Mouse (Mus musculus) forebrain, embryonic 15.5 days (tissue): ENCODE data around the gene Ccdc85b. TPM values are rescaled to one million over a fixed set of nuclear protein-coding genes. Genes with fewer than 3 reads are reported as not detected.
A peak's percentile ranks its signal among the peaks of the same experiment; 100 is the strongest.

Experiments used
- ATAC-seq: fragments of 200-750 bp; cut with Nextera tagmentation; replicated peaks from 2 replicates; pipeline ENCODE4 v1.8.0; 2017; ENCODE audit warnings: mild to moderate bottlenecking, moderate TSS enrichment, moderate library complexity
- H3K27ac ChIP-seq: fragments of 300-500 bp; sonication (generic); replicated peaks from 2 replicates; pipeline ENCODE4 v1.5.1; 2015; ENCODE audit warnings: mild to moderate bottlenecking, inconsistent platforms
- H3K27me3 ChIP-seq: fragments of 300-500 bp; sonication (generic); 2 replicates; pipeline ENCODE4 v1.6.1; 2015; ENCODE audit warnings: inconsistent platforms
- H3K36me3 ChIP-seq: fragments of 300-500 bp; sonication (generic); 2 replicates; pipeline ENCODE4 v1.6.1; 2015; ENCODE audit warnings: mild to moderate bottlenecking, inconsistent platforms
- H3K4me1 ChIP-seq: fragments of 300-500 bp; sonication (generic); 2 replicates; pipeline ENCODE4 v1.6.1; 2015; ENCODE audit warnings: inconsistent platforms
- H3K4me2 ChIP-seq: fragments of 300-500 bp; sonication (generic); replicated peaks from 2 replicates; pipeline ENCODE4 v1.6.1; 2015; ENCODE audit warnings: mild to moderate bottlenecking, inconsistent platforms
- H3K4me3 ChIP-seq: fragments of 300-500 bp; sonication (generic); 2 replicates; pipeline ENCODE4 v1.5.1; 2015; ENCODE audit warnings: mild to moderate bottlenecking, inconsistent platforms
- H3K9ac ChIP-seq: fragments of 300-500 bp; sonication (generic); replicated peaks from 2 replicates; pipeline ENCODE4 v1.6.1; 2015; ENCODE audit warnings: mild to moderate bottlenecking, inconsistent platforms
- H3K9me3 ChIP-seq: fragments of 300-500 bp; sonication (generic); 2 replicates; pipeline ENCODE4 v1.6.1; 2016; ENCODE audit warnings: inconsistent platforms
- WGBS: fragments of 180-500 bp; shearing (Covaris S2); methylation state at CpG from one replicate; pipeline ENCODE4 v1.1.7; 2015; ENCODE audit warnings: mixed read lengths; 5-methylcytosine and 5-hydroxymethylcytosine counted together
- polyA plus RNA-seq: library from polyadenylated mRNA; unstranded; fragments of >200 nt; fragmentation: Nextera tagmentation; extraction: Ambion mirVana; gene quantifications from 2 replicates; pipeline ENCODE4 v1.2.1, GENCODE M21; 2015

Gene Ccdc85b
- polyA plus RNA-seq, 1 experiment from 2014 or later: 10.7 TPM

GRCm38 (mm10) chr19:5447515-5448353, 10.0 kb downstream of the Ccdc85b start, which contains the start of gene Fosl1:
Gene Fosl1, plus strand, starts transcription at chr19:5447547.
- Histone ChIP-seq H3K9me3 (no peaks in the 10 kb centered on the region), H3K4me1 (peaks cover 18% of the 10 kb centered on the region), H3K9ac (peak within 1 kb of the TSS; percentile 38), H3K27me3 (peaks cover 54% of the 10 kb centered on the region), H3K36me3 (no peaks in the 10 kb centered on the region), H3K4me2 (peak within 1 kb of the TSS; percentile 96), H3K27ac (no peak within 1 kb of the TSS), H3K4me3 (peak within 1 kb of the TSS; percentile 52)
- WGBS: 2% methylated on average over 69 of the region's 70 CpGs
- peak; percentile 73 for ATAC-seq

GRCm38 (mm10) chr19:5445747-5446146, 11.9 kb downstream of the Ccdc85b start:
- Histone ChIP-seq H3K4me1 (peaks cover 18% of the 10 kb centered on the region), H3K4me3 (no peak overlapping the region), H3K27ac (no peak overlapping the region), H3K9me3 (no peaks in the 10 kb centered on the region), H3K36me3 (no peaks in the 10 kb centered on the region), H3K4me2 (no peak overlapping the region), H3K9ac (no peak overlapping the region), H3K27me3 (peaks cover 54% of the 10 kb centered on the region)
- 90% methylated on average over 5 of the region's 5 CpGs for WGBS
- no peak for ATAC-seq

GRCm38 (mm10) chr19:5444954-5445353, 12.7 kb downstream of the Ccdc85b start:
- H3K27me3 ChIP-seq: peaks cover 47% of the 10 kb centered on the region

GRCm38 (mm10) chr19:5444371-5444908, 13.3 kb downstream of the Ccdc85b start:
- H3K9ac ChIP-seq: no peak overlapping the region
- no peak overlapping the region for H3K4me3 ChIP-seq
- H3K4me1 ChIP-seq: peaks cover 18% of the 10 kb centered on the region
- no peak overlapping the region for H3K4me2 ChIP-seq
- H3K27ac ChIP-seq: no peak overlapping the region
- H3K27me3 ChIP-seq: peaks cover 42% of the 10 kb centered on the region
- 68% methylated on average over 9 of the region's 9 CpGs for WGBS
- no peak for ATAC-seq
- H3K36me3 ChIP-seq: no peaks in the 10 kb centered on the region
- H3K9me3 ChIP-seq: no peaks in the 10 kb centered on the region

More at GRCm38 (mm10) chr19:5444954-5445353, 12.7 kb downstream of the Ccdc85b start:
- peaks cover 18% of the 10 kb centered on the region for H3K4me1 ChIP-seq
- H3K9me3 ChIP-seq: no peaks in the 10 kb centered on the region
- ATAC-seq: no peak
- WGBS: 49% methylated on average over 7 of the region's 7 CpGs
- H3K4me2 ChIP-seq: no peak overlapping the region
- no peak overlapping the region for H3K27ac ChIP-seq
- H3K36me3 ChIP-seq: no peaks in the 10 kb centered on the region
- no peak overlapping the region for H3K4me3 ChIP-seq
- H3K9ac ChIP-seq: no peak overlapping the region

GRCm38 (mm10) chr19:5433951-5434350, 23.7 kb downstream of the Ccdc85b start:
- Histone ChIP-seq H3K4me2 (no peak overlapping the region), H3K4me3 (no peak overlapping the region), H3K9me3 (no peaks in the 10 kb centered on the region), H3K36me3 (no peaks in the 10 kb centered on the region), H3K27ac (no peak overlapping the region), H3K4me1 (peaks cover 5% of the 10 kb centered on the region), H3K9ac (no peak overlapping the region), H3K27me3 (0 out of 2 replicates have a peak, but pooled peaks cover 3% of the 10 kb centered on the region)
- 73% methylated on average over 7 of the region's 7 CpGs for WGBS
- ATAC-seq: no peak

- Histone ChIP-seq H3K4me1 (peaks cover 5% of the 10 kb centered on the region), H3K9me3 (no peaks in the 10 kb centered on the region), H3K4me2 (peak overlapping the region; percentile 40), H3K27ac (peak overlapping the region; percentile 6; the same call in 1 of the 2 replicates), H3K27me3 (0 out of 2 replicates have a peak, but pooled peaks cover 3% of the 10 kb centered on the region), H3K9ac (no peak overlapping the region), H3K36me3 (no peaks in the 10 kb centered on the region), H3K4me3 (peak overlapping the region; percentile 9; the same call in 1 of the 2 replicates)
- ATAC-seq: no peak
- WGBS: 14% methylated on average over 16 of the region's 16 CpGs
These were observed 24.5 kb downstream of the Ccdc85b start for GRCm38 (mm10) chr19:5432992-5433852.

GRCm38 (mm10) chr19:5431911-5432464, 25.7 kb downstream of the Ccdc85b start:
- Histone ChIP-seq H3K27me3 (0 out of 2 replicates have a peak, but pooled peaks cover 3% of the 10 kb centered on the region), H3K9ac (no peak overlapping the region), H3K9me3 (no peaks in the 10 kb centered on the region), H3K4me1 (peaks cover 9% of the 10 kb centered on the region), H3K4me3 (no peak overlapping the region), H3K36me3 (peaks cover 5% of the 10 kb centered on the region; the same call in 1 of the 2 replicates), H3K27ac (no peak overlapping the region), H3K4me2 (no peak overlapping the region)
- WGBS: 74% methylated on average over 4 of the region's 4 CpGs
- ATAC-seq: no peak

- H3K27ac ChIP-seq: no peak overlapping the region
- no peak overlapping the region for H3K9ac ChIP-seq
- no peaks in the 10 kb centered on the region for H3K9me3 ChIP-seq
- H3K4me2 ChIP-seq: no peak overlapping the region
- H3K4me1 ChIP-seq: peaks cover 24% of the 10 kb centered on the region
- no peak for ATAC-seq
- H3K4me3 ChIP-seq: no peak overlapping the region
- H3K36me3 ChIP-seq: peaks cover 6% of the 10 kb centered on the region
- H3K27me3 ChIP-seq: 0 out of 2 replicates have a peak, but pooled peaks cover 3% of the 10 kb centered on the region
- 56% methylated on average over 1 of the region's 1 CpGs for WGBS
These were observed 27.3 kb downstream of the Ccdc85b start for GRCm38 (mm10) chr19:5430408-5430807.

- Histone ChIP-seq H3K9ac (no peak overlapping the region), H3K36me3 (peaks cover 6% of the 10 kb centered on the region), H3K27ac (no peak overlapping the region; the same call in 1 of the 2 replicates), H3K4me3 (no peak overlapping the region), H3K27me3 (0 out of 2 replicates have a peak, but pooled peaks cover under 1% of the 10 kb centered on the region), H3K9me3 (no peaks in the 10 kb centered on the region), H3K4me1 (peaks cover 24% of the 10 kb centered on the region), H3K4me2 (no peak overlapping the region)
- no peak for ATAC-seq
- 64% methylated on average over 8 of the region's 8 CpGs for WGBS
These were observed 27.9 kb downstream of the Ccdc85b start for GRCm38 (mm10) chr19:5429806-5430205.

- H3K4me1 ChIP-seq: peaks cover 24% of the 10 kb centered on the region
- no peak for ATAC-seq
- H3K36me3 ChIP-seq: peaks cover 6% of the 10 kb centered on the region
- no peak overlapping the region for H3K27ac ChIP-seq
- no peak overlapping the region for H3K9ac ChIP-seq
- no peaks in the 10 kb centered on the region for H3K9me3 ChIP-seq
- H3K27me3 ChIP-seq: no peaks in the 10 kb centered on the region
- 84% methylated on average over 4 of the region's 4 CpGs for WGBS
- H3K4me3 ChIP-seq: no peak overlapping the region
- no peak overlapping the region for H3K4me2 ChIP-seq
These were observed 28.5 kb downstream of the Ccdc85b start for GRCm38 (mm10) chr19:5429219-5429618.

- H3K4me3 ChIP-seq: no peak overlapping the region
- peaks cover 6% of the 10 kb centered on the region for H3K36me3 ChIP-seq
- no peak for ATAC-seq
- 92% methylated on average over 2 of the region's 2 CpGs for WGBS
- H3K27me3 ChIP-seq: no peaks in the 10 kb centered on the region
- H3K9me3 ChIP-seq: no peaks in the 10 kb centered on the region
- H3K4me1 ChIP-seq: peaks cover 28% of the 10 kb centered on the region
- no peak overlapping the region for H3K4me2 ChIP-seq
- no peak overlapping the region for H3K9ac ChIP-seq
- H3K27ac ChIP-seq: no peak overlapping the region
These were observed 29.6 kb downstream of the Ccdc85b start for GRCm38 (mm10) chr19:5428083-5428482.
